Mouse (Mus musculus) urinary bladder, adult 18-20 months (tissue): Measurements from ENCODE around the gene Il31ra.

Experiments used
- DNase-seq, 2 experiments: peaks; one replicate each; pipeline ENCODE4 v3.0.0; 2022; ENCODE audit warnings: low spot score in 2 of 2, mixed read lengths in 2 of 2

Gene Il31ra

GRCm38 (mm10) chr13:112560554-112561138 is 33.5 kb downstream of the Il31ra start:
- DNase-seq, result no peak

GRCm38 (mm10) chr13:112556501-112556900 is 37.7 kb downstream of the Il31ra start:
- no peak for DNase-seq

- DNase-seq, result no peak
Observed at GRCm38 (mm10) chr13:112553304-112553703, 40.9 kb downstream of the Il31ra start.

- no peak for DNase-seq
Observed at GRCm38 (mm10) chr13:112551641-112552548, 42.3 kb downstream of the Il31ra start.

GRCm38 (mm10) chr13:112541223-112541975 is 52.8 kb downstream of the Il31ra start:
- no peak for DNase-seq

- DNase-seq, result no peak
Observed at GRCm38 (mm10) chr13:112540616-112541015, 53.5 kb downstream of the Il31ra start.

GRCm38 (mm10) chr13:112537065-112537464 is 57.1 kb downstream of the Il31ra start:
- DNase-seq, result no peak

GRCm38 (mm10) chr13:112536611-112537010 is 57.5 kb downstream of the Il31ra start:
- no peak for DNase-seq

GRCm38 (mm10) chr13:112533556-112533955 is 60.6 kb downstream of the Il31ra start:
- DNase-seq, result no peak

- DNase-seq, result no peak
Observed at GRCm38 (mm10) chr13:112532235-112532634, 61.9 kb downstream of the Il31ra start.

GRCm38 (mm10) chr13:112529893-112530292 is 64.3 kb downstream of the Il31ra start:
- DNase-seq, result peak; percentile 62 to 70

GRCm38 (mm10) chr13:112527186-112527585 is 67.0 kb downstream of the Il31ra start:
- no peak for DNase-seq

- no peak for DNase-seq
Observed at GRCm38 (mm10) chr13:112523346-112523970, 70.7 kb downstream of the Il31ra start.

GRCm38 (mm10) chr13:112522896-112523295 is 71.3 kb downstream of the Il31ra start:
- no peak for DNase-seq

- no peak for DNase-seq
Observed at GRCm38 (mm10) chr13:112522261-112522660, 71.9 kb downstream of the Il31ra start.

GRCm38 (mm10) chr13:112514546-112514945 is 79.6 kb downstream of the Il31ra start:
- no peak for DNase-seq

GRCm38 (mm10) chr13:112512824-112513223 is 81.3 kb downstream of the Il31ra start:
- DNase-seq, result no peak

- DNase-seq, result no peak
Observed at GRCm38 (mm10) chr13:112511810-112512209, 82.3 kb downstream of the Il31ra start.

GRCm38 (mm10) chr13:112511261-112511660 is 82.9 kb downstream of the Il31ra start:
- DNase-seq, result no peak

- DNase-seq, result no peak
Observed at GRCm38 (mm10) chr13:112510437-112511212, 83.5 kb downstream of the Il31ra start.

GRCm38 (mm10) chr13:112509465-112509864 is 84.7 kb downstream of the Il31ra start:
- DNase-seq, result peak in 1 of 2 experiments; percentile 26
